Mouse (Mus musculus) embryonic facial prominence, embryonic 15.5 days (tissue): Measurements from ENCODE around the gene Snai3. TPM values are rescaled to one million over a fixed set of nuclear protein-coding genes. Genes with fewer than 3 reads are reported as not detected.
A peak's percentile ranks its signal among the peaks of the same experiment; 100 is the strongest.

Experiments used
- ATAC-seq: fragments of 200-750 bp; cut with Nextera tagmentation; 2 replicates; pipeline ENCODE4 v1.8.0; 2017; ENCODE audit warnings: low read depth, moderate TSS enrichment; ENCODE audit not compliant: insufficient number of reproducible peaks, low FRiP score, low TSS enrichment
- H3K27ac ChIP-seq: fragments of 300-500 bp; sonication (generic); replicated peaks from 2 replicates; pipeline ENCODE4 v1.5.1; 2015; ENCODE audit warnings: mild to moderate bottlenecking, inconsistent platforms
- H3K27me3 ChIP-seq: fragments of 300-500 bp; sonication (generic); 2 replicates; pipeline ENCODE4 v1.6.1; 2015; ENCODE audit warnings: inconsistent platforms
- H3K36me3 ChIP-seq: fragments of 300-500 bp; sonication (generic); 2 replicates; pipeline ENCODE4 v1.6.1; 2015; ENCODE audit warnings: mild to moderate bottlenecking, inconsistent platforms
- H3K4me1 ChIP-seq: fragments of 300-500 bp; sonication (generic); 2 replicates; pipeline ENCODE4 v1.6.1; 2015; ENCODE audit warnings: inconsistent platforms
- H3K4me2 ChIP-seq: fragments of 300-500 bp; sonication (generic); replicated peaks from 2 replicates; pipeline ENCODE4 v1.6.1; 2015; ENCODE audit warnings: mild to moderate bottlenecking, inconsistent platforms
- H3K4me3 ChIP-seq: fragments of 300-500 bp; sonication (generic); replicated peaks from 2 replicates; pipeline ENCODE4 v1.5.1; 2015; ENCODE audit warnings: mild to moderate bottlenecking, inconsistent platforms
- H3K9ac ChIP-seq: fragments of 300-500 bp; sonication (generic); 2 replicates; pipeline ENCODE4 v1.6.1; 2015; ENCODE audit warnings: inconsistent platforms
- H3K9me3 ChIP-seq: fragments of 300-500 bp; sonication (generic); replicated peaks from 2 replicates; pipeline ENCODE4 v1.6.1; 2016; ENCODE audit warnings: inconsistent platforms
- WGBS: fragments of 180-500 bp; shearing (Covaris S2); methylation state at CpG from one replicate; pipeline ENCODE4 v1.1.7; 2015; 5-methylcytosine and 5-hydroxymethylcytosine counted together
- polyA plus RNA-seq: library from polyadenylated mRNA; unstranded; fragments of >200 nt; fragmentation: Nextera tagmentation; extraction: Ambion mirVana; gene quantifications from 2 replicates; pipeline ENCODE4 v1.2.1, GENCODE M21; 2015

The Snai3 gene
- polyA plus RNA-seq, 1 experiment from 2014 or later, result 1.4 TPM

DNA sequence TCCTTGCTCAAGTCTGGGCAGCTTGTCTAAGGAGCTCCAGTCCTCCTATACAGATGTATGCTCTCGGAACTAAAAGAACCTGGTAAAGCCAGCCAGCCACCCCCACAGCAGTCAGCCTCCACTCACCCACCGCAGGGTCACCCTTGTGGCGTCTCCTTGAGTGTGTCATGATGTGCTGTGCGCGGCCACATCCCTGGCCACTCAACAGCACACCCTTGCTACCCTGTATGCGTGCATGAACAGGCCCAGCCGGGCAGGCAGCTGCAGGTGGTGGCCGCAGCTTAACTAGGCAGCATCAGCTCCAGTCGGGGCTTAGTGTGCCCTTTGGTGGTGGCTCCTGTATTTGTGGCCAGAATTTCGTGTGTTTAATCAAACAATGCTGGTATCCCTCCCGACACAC lies 3.4 kb downstream of the Snai3 start:
- Histone ChIP-seq H3K9ac (no peak overlapping the region), H3K27ac (no peak overlapping the region), H3K27me3 (peaks cover 36% of the 10 kb centered on the region), H3K36me3 (no peaks in the 10 kb centered on the region), H3K4me1 (peaks cover 22% of the 10 kb centered on the region), H3K4me3 (no peak overlapping the region), H3K4me2 (no peak overlapping the region), H3K9me3 (no peaks in the 10 kb centered on the region)
- ATAC-seq, result no peak
- WGBS, result 68% methylated on average over 11 of the region's 11 CpGs

DNA sequence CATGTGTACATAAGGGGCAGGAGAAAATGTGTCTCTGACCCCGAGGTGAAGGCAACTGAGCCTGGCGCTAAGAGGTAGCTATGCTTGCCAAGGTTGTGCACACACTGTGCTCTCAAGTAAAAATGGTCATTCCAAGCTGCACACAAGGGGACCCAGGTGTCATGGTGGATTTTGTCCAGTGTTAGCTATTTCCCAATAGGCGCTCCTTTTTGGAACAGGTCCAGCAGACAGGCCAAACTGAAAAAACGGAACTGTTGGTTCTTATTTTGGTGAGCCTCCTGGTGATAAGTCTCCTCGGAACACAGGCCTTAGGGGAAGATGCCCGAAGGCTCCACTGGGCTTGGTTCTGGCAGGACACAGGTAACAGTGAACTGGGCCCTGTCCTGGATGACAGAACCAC lies 6.1 kb downstream of the Snai3 start:
- Histone ChIP-seq H3K4me2 (no peak overlapping the region), H3K27me3 (peaks cover 11% of the 10 kb centered on the region), H3K36me3 (no peaks in the 10 kb centered on the region), H3K9me3 (no peaks in the 10 kb centered on the region), H3K9ac (no peak overlapping the region), H3K4me1 (no peaks in the 10 kb centered on the region), H3K27ac (no peak overlapping the region), H3K4me3 (no peak overlapping the region)
- ATAC-seq, result no peak
- 87% methylated on average over 6 of the region's 6 CpGs for WGBS

DNA sequence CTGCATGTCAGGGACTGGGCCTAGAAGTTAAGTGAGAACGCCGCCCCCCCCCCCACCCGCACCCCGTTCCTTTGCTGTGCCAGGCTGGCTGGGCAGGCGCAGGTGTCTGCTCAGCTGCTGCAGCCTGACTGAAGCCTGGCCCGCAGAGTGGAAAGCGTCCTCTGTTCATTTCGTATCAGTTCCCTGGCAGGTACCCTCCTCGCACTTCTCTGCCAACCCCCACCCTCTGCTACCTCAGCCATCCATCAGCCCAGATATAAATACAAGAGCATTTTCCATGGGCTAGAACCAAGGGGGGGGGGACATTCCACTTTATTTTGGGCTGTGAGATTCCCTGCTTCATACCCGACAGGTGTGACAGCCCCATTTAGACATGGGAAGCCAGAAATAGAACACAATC lies 8.4 kb downstream of the Snai3 start:
- Histone ChIP-seq H3K36me3 (no peaks in the 10 kb centered on the region), H3K4me1 (no peaks in the 10 kb centered on the region), H3K27ac (no peak overlapping the region), H3K9ac (no peak overlapping the region), H3K27me3 (no peaks in the 10 kb centered on the region), H3K9me3 (no peaks in the 10 kb centered on the region), H3K4me3 (no peak overlapping the region), H3K4me2 (no peak overlapping the region)
- WGBS, result 77% methylated on average over 9 of the region's 10 CpGs
- ATAC-seq, result 0 out of 2 replicates have a peak, but pooled peaks have one; percentile 20

DNA sequence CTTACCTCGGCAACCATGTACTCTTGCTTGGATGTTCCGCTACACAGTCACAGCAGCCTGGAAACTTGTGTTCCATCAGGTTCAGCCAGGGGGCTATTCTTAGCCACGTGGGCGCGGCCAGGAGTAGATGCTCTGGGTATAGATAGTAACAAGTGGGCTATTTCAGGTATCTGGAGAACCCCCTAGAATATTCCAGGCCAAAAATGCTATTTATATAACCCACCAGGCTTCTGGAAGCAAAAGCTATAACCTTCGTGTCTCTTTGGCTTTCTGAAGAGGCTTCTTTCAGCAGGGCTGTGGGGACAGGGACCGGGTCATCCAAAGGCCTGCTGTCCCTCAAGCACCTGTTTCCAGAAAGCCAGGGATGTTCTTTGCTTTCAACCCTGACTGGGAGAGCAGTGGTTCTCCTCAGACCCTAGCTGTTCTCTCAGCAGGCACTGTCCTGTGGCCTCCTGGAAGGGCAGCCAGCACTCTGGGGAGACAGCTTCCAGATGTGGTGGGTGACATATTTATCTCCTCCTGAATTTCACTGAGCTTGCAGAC lies 9.3 kb downstream of the Snai3 start:
- WGBS, result 71% methylated on average over 7 of the region's 7 CpGs
- no peak overlapping the region for H3K27ac ChIP-seq
- no peaks in the 10 kb centered on the region for H3K4me1 ChIP-seq
- no peak overlapping the region for H3K4me2 ChIP-seq
- H3K36me3 ChIP-seq, result no peaks in the 10 kb centered on the region
- H3K9me3 ChIP-seq, result no peaks in the 10 kb centered on the region
- no peak for ATAC-seq
- no peak overlapping the region for H3K4me3 ChIP-seq
- H3K27me3 ChIP-seq, result no peaks in the 10 kb centered on the region
- H3K9ac ChIP-seq, result no peak overlapping the region

DNA sequence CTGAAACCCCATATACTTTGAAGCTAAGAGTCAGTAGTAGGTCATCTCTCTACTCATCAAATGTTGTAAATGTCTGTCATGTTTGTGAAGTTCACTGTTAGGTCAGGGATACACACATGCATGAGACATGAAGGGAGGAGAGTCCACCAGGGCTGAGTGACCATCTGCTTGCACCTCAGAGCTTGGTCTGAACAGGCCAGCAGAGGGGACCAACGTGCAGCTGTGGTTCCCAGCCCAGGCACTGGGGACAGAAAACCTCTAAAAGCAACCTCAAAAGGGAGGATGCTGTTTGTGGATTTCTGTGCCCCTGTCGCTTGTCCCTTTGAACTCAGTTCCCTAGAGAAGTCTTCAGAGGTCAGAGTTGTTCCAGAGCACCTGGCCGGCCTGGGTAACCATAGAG lies 15.3 kb downstream of the Snai3 start:
- Histone ChIP-seq H3K36me3 (no peaks in the 10 kb centered on the region), H3K27me3 (no peaks in the 10 kb centered on the region), H3K4me2 (peak overlapping the region; percentile 97; the same call in 1 of the 2 replicates), H3K4me1 (peaks cover 33% of the 10 kb centered on the region), H3K4me3 (no peak overlapping the region), H3K9me3 (no peaks in the 10 kb centered on the region), H3K9ac (no peak overlapping the region), H3K27ac (no peak overlapping the region)
- no peak for ATAC-seq
- WGBS, result 61% methylated on average over 3 of the region's 3 CpGs

DNA sequence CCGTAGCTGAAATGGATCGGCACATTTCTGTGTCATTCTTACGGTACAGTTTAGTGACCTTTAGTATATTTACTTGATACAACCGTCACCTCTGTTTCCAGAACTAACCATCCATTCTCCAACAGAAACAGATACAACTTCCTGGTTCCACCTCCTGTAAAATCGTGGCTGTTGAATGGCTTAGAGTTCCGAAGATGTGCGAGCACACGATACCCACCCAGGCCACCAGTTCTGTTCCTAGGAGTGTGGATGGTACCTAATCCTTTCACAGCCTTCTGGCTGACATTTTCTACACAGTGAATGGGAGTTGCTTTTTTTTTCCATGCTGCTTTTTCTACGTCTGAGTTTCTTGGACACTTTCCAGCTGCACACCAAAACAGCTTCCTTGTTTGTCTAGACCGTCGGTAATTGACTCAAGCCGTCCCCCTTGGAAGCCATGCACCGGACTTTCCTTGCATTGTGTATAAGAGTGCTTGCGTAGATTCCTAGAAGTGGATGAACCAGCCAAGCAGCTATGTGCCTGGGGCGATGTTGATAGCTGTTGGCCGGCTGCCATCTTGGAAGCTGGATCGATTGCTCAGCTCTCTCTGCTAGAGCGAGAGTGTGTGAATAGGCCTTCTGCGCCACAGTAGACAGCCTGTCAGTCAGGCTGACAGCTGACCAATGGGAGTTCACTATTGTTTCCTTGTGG lies 16.3 kb downstream of the Snai3 start:
- Histone ChIP-seq H3K9ac (peak overlapping the region; percentile 68), H3K36me3 (0 out of 2 replicates have a peak, but pooled peaks cover 7% of the 10 kb centered on the region), H3K9me3 (no peaks in the 10 kb centered on the region), H3K4me3 (peak overlapping the region; percentile 81), H3K27me3 (no peaks in the 10 kb centered on the region), H3K4me1 (peaks cover 33% of the 10 kb centered on the region), H3K27ac (peak overlapping the region; percentile 97), H3K4me2 (peak overlapping the region; percentile 97)
- WGBS, result 5% methylated on average over 19 of the region's 19 CpGs
- peak; percentile 34; the same call in 1 of the 2 replicates for ATAC-seq

DNA sequence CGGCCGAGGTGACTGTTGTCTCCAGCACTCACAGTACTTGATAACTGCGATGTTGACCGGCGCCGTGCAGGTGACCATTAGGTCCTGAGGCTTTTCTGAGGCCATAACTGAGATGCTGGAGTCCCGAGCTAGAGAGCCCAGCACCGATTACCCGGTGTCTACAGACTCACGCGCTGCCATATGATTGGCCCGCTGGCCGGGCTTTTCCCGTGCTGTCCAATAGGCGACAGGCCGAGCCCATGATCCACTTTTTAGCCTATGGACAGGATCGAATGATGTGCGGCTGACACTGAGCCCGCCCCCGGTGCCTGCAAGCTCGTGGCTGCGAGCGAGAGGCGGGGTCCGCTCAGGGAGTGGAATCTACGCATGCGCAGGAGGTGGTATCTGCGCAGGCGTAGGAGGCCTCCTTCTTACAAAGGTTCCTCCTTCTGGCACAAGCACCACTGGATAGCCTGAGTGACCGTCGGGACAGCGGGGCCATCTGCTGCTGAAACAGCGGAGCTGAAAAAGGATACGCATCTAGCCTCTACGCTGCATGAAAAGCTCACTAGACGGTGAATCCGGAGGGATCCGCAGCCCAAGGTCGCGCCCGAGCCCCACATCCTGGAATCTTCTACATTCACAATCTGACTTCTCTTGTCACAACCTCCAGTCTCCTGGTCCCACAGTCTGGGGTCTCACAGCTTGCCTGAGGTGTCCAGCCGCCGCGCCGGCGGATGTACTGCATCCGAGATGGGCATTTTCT lies 17.1 kb downstream of the Snai3 start, which contains the start of gene Mvd:
Gene Mvd, minus strand, starts transcription at position 161 of the 745 bp plus-strand sequence.
- peaks cover 33% of the 10 kb centered on the region for H3K4me1 ChIP-seq
- WGBS, result 0% methylated on average over 46 of the region's 47 CpGs
- H3K27ac ChIP-seq, result peak within 1 kb of the TSS; percentile 97
- H3K4me3 ChIP-seq, result peak within 1 kb of the TSS; percentile 81
- H3K27me3 ChIP-seq, result no peaks in the 10 kb centered on the region
- peak; percentile 98 for ATAC-seq
- peak within 1 kb of the TSS; percentile 69 for H3K9ac ChIP-seq
- H3K36me3 ChIP-seq, result peaks cover 13% of the 10 kb centered on the region; the same call in 1 of the 2 replicates
- H3K9me3 ChIP-seq, result no peaks in the 10 kb centered on the region
- H3K4me2 ChIP-seq, result peak within 1 kb of the TSS; percentile 97

DNA sequence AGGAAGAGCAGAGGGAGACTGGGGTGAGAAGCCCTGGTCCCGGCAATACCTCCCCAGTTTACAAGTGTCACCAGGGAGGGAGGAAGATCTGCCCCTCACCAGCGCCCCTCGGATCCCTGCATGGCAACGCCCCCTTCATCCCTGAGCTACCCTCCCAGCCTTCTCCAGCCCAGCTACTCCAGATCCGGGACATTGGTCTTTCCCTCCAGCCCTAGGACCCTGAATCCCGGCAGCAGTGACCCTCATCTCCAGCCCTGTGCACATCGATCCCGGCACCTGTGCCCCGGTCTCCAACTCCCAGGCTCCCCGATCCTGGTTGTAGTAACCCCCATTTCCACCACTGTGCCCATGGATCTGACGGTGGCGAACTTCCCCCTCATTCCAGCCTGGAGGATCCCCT lies 17.8 kb downstream of the Snai3 start:
- no peaks in the 10 kb centered on the region for H3K9me3 ChIP-seq
- peak overlapping the region; percentile 97 for H3K27ac ChIP-seq
- peak overlapping the region; percentile 69 for H3K9ac ChIP-seq
- H3K36me3 ChIP-seq, result peaks cover 17% of the 10 kb centered on the region; the same call in 1 of the 2 replicates
- H3K4me1 ChIP-seq, result peaks cover 33% of the 10 kb centered on the region
- peak overlapping the region; percentile 81 for H3K4me3 ChIP-seq
- no peak for ATAC-seq
- H3K27me3 ChIP-seq, result no peaks in the 10 kb centered on the region
- peak overlapping the region; percentile 97 for H3K4me2 ChIP-seq
- 3% methylated on average over 12 of the region's 12 CpGs for WGBS

DNA sequence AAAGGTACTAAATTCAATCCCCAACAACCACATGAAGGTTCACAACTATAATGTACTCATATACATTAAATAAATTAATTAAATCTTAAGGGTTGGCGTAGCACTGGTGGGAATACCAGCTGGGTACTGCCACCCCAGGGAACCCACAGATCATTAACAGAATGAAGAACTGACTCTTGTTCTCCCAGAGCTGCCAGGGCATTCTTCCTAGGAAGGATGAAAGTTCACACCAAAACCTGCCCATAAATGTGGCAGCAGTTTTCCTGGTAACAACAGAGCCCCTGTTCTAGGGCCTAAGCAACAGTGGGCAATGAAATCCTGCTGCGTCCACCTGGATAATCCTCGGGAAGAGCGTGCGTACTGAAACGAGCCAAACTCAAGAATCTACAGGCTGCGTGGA lies 18.2 kb downstream of the Snai3 start:
- H3K27ac ChIP-seq, result no peak overlapping the region
- no peak for ATAC-seq
- 23% methylated on average over 7 of the region's 7 CpGs for WGBS

DNA sequence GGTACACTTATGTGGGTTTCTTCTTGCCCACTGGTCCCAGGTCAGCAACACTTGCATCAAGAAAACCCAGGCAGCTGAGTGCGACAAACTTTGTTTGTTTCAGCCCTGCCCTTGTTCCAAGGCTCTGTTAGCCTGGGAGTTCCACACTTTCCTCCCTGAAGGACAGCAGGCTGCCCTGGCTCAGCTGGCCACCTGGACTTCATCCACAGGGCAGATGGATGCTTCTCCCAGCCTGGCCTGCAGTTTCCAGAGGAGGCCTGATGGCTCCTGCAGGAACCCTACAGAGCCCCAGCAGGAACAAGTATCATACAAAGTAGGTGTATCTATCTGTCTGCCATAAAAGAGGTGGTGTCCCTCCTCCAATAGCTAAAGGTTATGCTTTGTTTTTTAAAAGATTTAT lies 19.2 kb downstream of the Snai3 start:
- Histone ChIP-seq H3K9me3 (no peaks in the 10 kb centered on the region), H3K4me2 (no peak overlapping the region), H3K4me3 (no peak overlapping the region), H3K27ac (no peak overlapping the region), H3K4me1 (peaks cover 33% of the 10 kb centered on the region), H3K9ac (no peak overlapping the region), H3K36me3 (peaks cover 30% of the 10 kb centered on the region), H3K27me3 (no peaks in the 10 kb centered on the region)
- ATAC-seq, result no peak
- WGBS, result 96% methylated on average over 1 of the region's 1 CpGs

More for the DNA sequence above, 18.2 kb downstream of the Snai3 start:
- peak overlapping the region; percentile 97 for H3K4me2 ChIP-seq
- no peaks in the 10 kb centered on the region for H3K27me3 ChIP-seq
- peak overlapping the region; percentile 69 for H3K9ac ChIP-seq
- H3K4me3 ChIP-seq, result peak overlapping the region; percentile 81
- H3K9me3 ChIP-seq, result no peaks in the 10 kb centered on the region
- H3K36me3 ChIP-seq, result peaks cover 20% of the 10 kb centered on the region
- H3K4me1 ChIP-seq, result peaks cover 33% of the 10 kb centered on the region

DNA sequence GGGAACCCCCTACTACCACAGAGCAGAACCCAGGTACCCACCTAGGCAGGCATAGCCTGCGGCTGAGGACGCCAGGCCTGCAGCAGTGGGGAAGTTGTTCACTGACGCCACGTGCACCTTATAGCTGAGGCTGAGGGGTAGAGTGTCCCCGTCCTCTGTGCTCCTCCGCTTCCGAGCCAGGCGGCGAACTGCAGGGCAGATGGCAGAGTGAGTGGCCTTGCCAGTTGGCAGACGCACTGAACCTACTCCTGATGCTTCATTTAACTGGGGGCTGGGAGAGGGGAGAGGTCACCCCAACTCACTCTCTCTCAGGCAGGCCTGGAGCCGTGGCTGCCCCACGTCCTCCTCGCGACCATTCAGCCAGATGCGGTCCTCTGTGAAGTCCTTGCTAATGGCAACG lies 21.2 kb downstream of the Snai3 start:
- Histone ChIP-seq H3K27ac (no peak overlapping the region), H3K27me3 (no peaks in the 10 kb centered on the region), H3K9me3 (no peaks in the 10 kb centered on the region), H3K4me2 (no peak overlapping the region), H3K4me1 (peaks cover 15% of the 10 kb centered on the region), H3K4me3 (no peak overlapping the region), H3K36me3 (peaks cover 49% of the 10 kb centered on the region), H3K9ac (no peak overlapping the region)
- WGBS, result 93% methylated on average over 16 of the region's 16 CpGs
- ATAC-seq, result no peak
